Mouse (Mus musculus) forebrain, embryonic 10.5 days (tissue): ENCODE data around the gene Atp5f1. TPM values are rescaled to one million over a fixed set of nuclear protein-coding genes. Genes with fewer than 3 reads are reported as not detected.

Experiments
- DNase-seq: peaks from one replicate; pipeline ENCODE4 v3.0.0-alpha.2; 2017; ENCODE audit warnings: low spot score; ENCODE audit errors: extremely low spot score
- H3K27ac ChIP-seq: fragments of 300-500 bp; sonication (generic); 2 replicates; pipeline ENCODE4 v1.5.1; 2016; ENCODE audit warnings: mild to moderate bottlenecking
- H3K27me3 ChIP-seq: fragments of 300-500 bp; sonication (generic); 2 replicates; pipeline ENCODE4 v1.6.1; 2016; ENCODE audit warnings: mild to moderate bottlenecking; ENCODE audit not compliant: poor library complexity, severe bottlenecking
- H3K36me3 ChIP-seq: fragments of 300-500 bp; sonication (generic); replicated peaks from 2 replicates; pipeline ENCODE4 v1.6.1; 2016; ENCODE audit warnings: mild to moderate bottlenecking, moderate library complexity
- H3K4me1 ChIP-seq: fragments of 300-500 bp; sonication (generic); 2 replicates; pipeline ENCODE4 v1.6.1; 2016
- H3K4me3 ChIP-seq: fragments of 300-500 bp; sonication (generic); 2 replicates; pipeline ENCODE4 v1.5.1; 2016; ENCODE audit warnings: mild to moderate bottlenecking, moderate library complexity
- H3K9me3 ChIP-seq: fragments of 300-500 bp; sonication (generic); 2 replicates; pipeline ENCODE4 v1.6.1; 2016; ENCODE audit warnings: mild to moderate bottlenecking, moderate library complexity
- WGBS: fragments of 180-500 bp; shearing (Covaris S2); methylation state at CpG from one replicate; pipeline ENCODE4 v1.1.7; 2016; 5-methylcytosine and 5-hydroxymethylcytosine counted together
- polyA plus RNA-seq: library from polyadenylated mRNA; unstranded; fragments of >200 nt; fragmentation: Nextera tagmentation; extraction: Ambion mirVana; gene quantifications from 2 replicates; pipeline ENCODE4 v1.2.1, GENCODE M21; 2016

Gene Atp5f1
- polyA plus RNA-seq, 1 experiment from 2014 or later: 475 TPM

DNA sequence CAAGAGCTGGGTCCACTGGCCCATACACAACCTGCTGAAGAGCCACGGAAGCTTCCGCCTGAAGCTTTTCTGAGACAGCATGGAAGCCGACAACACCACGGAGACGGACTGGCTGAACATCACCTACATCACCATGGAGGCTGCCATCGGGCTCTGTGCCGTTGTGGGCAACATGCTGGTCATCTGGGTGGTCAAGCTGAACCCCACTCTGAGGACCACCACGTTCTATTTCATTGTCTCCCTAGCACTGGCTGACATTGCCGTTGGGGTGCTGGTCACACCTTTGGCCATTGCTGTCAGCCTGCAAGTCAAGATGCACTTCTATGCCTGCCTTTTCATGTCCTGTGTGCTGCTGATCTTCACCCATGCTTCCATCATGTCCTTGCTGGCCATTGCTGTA is 55.2 kb downstream of the Atp5f1 start:
- Histone ChIP-seq H3K36me3 (no peaks in the 10 kb centered on the region), H3K4me3 (no peak overlapping the region), H3K4me1 (0 out of 2 replicates have a peak, but pooled peaks cover 8% of the 10 kb centered on the region), H3K27me3 (no peaks in the 10 kb centered on the region), H3K27ac (no peak overlapping the region), H3K9me3 (no peaks in the 10 kb centered on the region)
- DNase-seq: no peak
- WGBS: 92% methylated on average over 9 of the region's 9 CpGs

DNA sequence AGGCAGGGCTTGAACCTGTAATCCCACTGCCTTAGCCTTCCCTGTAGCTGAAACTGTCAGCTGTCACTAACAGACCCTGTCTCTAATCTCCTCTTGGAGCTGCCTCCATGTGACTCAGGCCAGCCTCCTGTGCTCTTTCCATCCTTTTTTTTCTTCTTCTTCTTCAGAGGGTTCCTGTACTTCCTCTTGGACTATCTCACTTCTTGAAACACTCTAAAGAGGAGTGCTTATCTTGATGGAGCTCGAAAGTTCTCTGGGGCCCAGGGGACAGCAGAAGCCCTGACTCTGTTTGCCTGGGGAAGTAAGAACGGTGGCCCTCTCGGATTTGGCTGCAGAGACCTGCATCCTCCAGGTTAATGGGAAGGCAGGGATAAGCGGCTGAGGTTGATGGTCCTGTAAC is 55.7 kb downstream of the Atp5f1 start:
- 83% methylated on average over 4 of the region's 4 CpGs for WGBS
- Histone ChIP-seq H3K27ac (no peak overlapping the region), H3K4me1 (0 out of 2 replicates have a peak, but pooled peaks cover 12% of the 10 kb centered on the region), H3K36me3 (no peaks in the 10 kb centered on the region), H3K9me3 (no peaks in the 10 kb centered on the region), H3K27me3 (peaks cover 1% of the 10 kb centered on the region; the same call in 1 of the 2 replicates), H3K4me3 (no peak overlapping the region)
- DNase-seq: no peak

GRCm38 (mm10) chr3:105901468-105901867 is 58.4 kb downstream of the Atp5f1 start:
- no peak for DNase-seq

DNA sequence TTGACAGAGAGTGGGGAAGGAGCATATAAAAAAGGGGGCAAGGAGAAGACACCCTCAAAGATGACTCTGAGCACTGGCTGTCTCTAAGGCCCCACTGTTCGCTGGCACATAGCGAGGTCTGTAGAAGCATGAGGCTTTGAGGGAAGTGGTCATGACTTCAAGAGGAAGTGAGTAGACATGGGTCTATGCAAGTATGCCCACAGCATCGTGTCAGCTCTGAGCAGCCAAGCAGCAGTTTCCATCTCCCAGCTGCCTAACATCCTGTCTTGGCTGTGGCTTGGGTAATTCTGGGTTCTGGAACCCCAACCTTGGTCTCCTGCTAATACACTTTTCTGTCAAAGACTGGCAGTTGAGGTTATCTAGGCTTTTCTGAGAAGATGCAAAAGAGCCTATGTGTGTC is 59.2 kb downstream of the Atp5f1 start:
- 96% methylated on average over 3 of the region's 3 CpGs for WGBS
- DNase-seq: no peak

More at GRCm38 (mm10) chr3:105901468-105901867, 58.4 kb downstream of the Atp5f1 start:
- Histone ChIP-seq H3K4me3 (no peak overlapping the region), H3K36me3 (no peaks in the 10 kb centered on the region), H3K27me3 (peaks cover 6% of the 10 kb centered on the region; the same call in 1 of the 2 replicates), H3K27ac (no peak overlapping the region), H3K9me3 (no peaks in the 10 kb centered on the region), H3K4me1 (0 out of 2 replicates have a peak, but pooled peaks cover 5% of the 10 kb centered on the region)
- 75% methylated on average over 4 of the region's 4 CpGs for WGBS

DNA sequence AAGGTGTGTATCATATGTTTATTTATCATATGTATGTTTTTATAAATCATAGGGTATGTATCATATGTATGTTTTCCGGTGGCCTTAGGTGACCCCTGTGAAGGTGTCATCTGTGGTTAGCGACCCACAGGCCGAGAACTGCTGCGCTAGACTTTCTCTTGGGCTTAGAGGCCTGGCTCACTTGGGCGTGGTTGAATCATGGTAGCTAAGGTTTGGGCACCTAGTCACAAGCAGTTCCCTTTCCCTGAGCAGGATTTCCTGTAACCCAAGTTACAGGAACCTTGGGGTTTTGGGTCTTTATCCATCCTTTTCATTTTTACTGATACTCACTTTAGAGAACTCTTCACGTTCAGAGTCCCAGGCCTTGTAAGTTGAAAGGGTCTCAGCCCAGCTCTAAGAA is 59.6 kb downstream of the Atp5f1 start:
- 85% methylated on average over 6 of the region's 6 CpGs for WGBS
- H3K4me3 ChIP-seq: no peak overlapping the region
- H3K4me1 ChIP-seq: 0 out of 2 replicates have a peak, but pooled peaks cover 5% of the 10 kb centered on the region
- no peaks in the 10 kb centered on the region for H3K9me3 ChIP-seq
- no peaks in the 10 kb centered on the region for H3K36me3 ChIP-seq
- DNase-seq: no peak
- H3K27me3 ChIP-seq: peaks cover 6% of the 10 kb centered on the region; the same call in 1 of the 2 replicates
- no peak overlapping the region for H3K27ac ChIP-seq

More for the DNA sequence above, 59.2 kb downstream of the Atp5f1 start:
- 0 out of 2 replicates have a peak, but pooled peaks cover 5% of the 10 kb centered on the region for H3K4me1 ChIP-seq
- H3K9me3 ChIP-seq: no peaks in the 10 kb centered on the region
- peaks cover 6% of the 10 kb centered on the region; the same call in 1 of the 2 replicates for H3K27me3 ChIP-seq
- H3K36me3 ChIP-seq: no peaks in the 10 kb centered on the region
- no peak overlapping the region for H3K27ac ChIP-seq
- H3K4me3 ChIP-seq: no peak overlapping the region

GRCm38 (mm10) chr3:105899394-105900147 is 60.3 kb downstream of the Atp5f1 start:
- 45% methylated on average over 8 of the region's 8 CpGs for WGBS
- DNase-seq: peak; percentile 81
- no peak overlapping the region for H3K4me3 ChIP-seq
- H3K27ac ChIP-seq: no peak overlapping the region
- peaks cover 6% of the 10 kb centered on the region; the same call in 1 of the 2 replicates for H3K4me1 ChIP-seq
- no peaks in the 10 kb centered on the region for H3K36me3 ChIP-seq
- no peaks in the 10 kb centered on the region for H3K9me3 ChIP-seq
- H3K27me3 ChIP-seq: peaks cover 6% of the 10 kb centered on the region; the same call in 1 of the 2 replicates

DNA sequence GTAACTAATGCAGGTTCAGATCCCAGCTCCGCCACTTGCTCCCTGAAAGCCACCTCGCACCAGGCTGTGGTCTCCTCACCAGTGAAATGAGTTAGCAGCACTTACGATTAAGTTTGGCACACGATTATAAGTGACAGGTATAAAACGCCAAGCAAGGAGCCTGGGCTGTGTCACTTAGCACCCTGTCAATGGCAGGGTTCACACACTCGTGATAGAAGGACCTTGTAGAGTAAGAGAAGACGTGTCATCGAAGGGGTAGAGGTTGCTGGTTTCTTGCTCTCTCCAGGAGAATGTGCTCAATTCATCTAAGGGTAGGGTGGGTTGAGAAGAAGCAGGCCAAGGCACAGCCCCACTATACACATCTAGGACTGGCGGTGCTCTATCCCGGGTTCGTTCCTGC is 61.0 kb downstream of the Atp5f1 start:
- H3K4me1 ChIP-seq: peaks cover 13% of the 10 kb centered on the region; the same call in 1 of the 2 replicates
- H3K4me3 ChIP-seq: no peak overlapping the region
- DNase-seq: no peak
- WGBS: 91% methylated on average over 11 of the region's 11 CpGs
- H3K9me3 ChIP-seq: no peaks in the 10 kb centered on the region
- no peaks in the 10 kb centered on the region for H3K36me3 ChIP-seq
- H3K27me3 ChIP-seq: peaks cover 6% of the 10 kb centered on the region; the same call in 1 of the 2 replicates
- H3K27ac ChIP-seq: no peak overlapping the region

DNA sequence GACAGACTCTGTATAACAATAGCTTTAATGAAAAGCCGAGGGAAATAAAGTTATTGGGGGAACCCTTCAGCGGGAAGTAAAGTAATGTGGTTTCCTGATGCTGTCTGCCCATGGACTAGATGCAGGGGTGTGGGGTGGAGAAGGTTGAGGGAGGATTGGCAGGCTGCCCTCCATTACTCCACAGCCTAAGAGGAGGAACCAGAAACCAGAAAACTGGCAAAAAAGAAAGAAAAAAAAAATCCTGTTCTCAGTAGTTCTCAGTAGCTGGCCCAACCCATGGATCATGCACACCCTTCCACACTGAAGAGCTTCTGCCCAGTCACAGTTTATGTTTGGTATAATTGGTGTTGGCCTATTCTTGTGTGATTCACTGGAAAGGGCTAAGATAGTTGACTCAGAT is 61.6 kb downstream of the Atp5f1 start:
- H3K9me3 ChIP-seq: no peaks in the 10 kb centered on the region
- H3K27ac ChIP-seq: no peak overlapping the region
- H3K36me3 ChIP-seq: no peaks in the 10 kb centered on the region
- peaks cover 17% of the 10 kb centered on the region; the same call in 1 of the 2 replicates for H3K4me1 ChIP-seq
- DNase-seq: no peak
- no peak overlapping the region for H3K4me3 ChIP-seq
- peaks cover 6% of the 10 kb centered on the region; the same call in 1 of the 2 replicates for H3K27me3 ChIP-seq
- 83% methylated on average over 2 of the region's 2 CpGs for WGBS

DNA sequence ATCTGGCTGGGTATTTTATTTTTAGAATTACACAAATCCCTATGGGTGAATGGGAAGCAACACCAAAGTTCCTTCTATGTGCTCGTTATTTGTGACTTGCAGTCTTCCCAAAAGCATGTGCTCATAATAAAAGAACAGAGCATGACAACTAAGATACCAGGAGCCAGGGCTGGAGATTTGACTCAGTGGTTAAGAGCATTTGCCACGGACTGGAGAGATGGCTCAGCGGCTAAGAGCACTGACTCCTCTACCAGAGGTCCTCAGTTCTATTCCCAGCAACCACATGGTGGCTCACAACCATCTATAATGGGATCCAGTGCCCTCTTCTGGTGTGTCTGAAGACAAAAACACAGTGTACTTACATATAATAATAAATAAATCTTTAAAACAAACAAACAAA is 63.1 kb downstream of the Atp5f1 start:
- H3K27me3 ChIP-seq: peaks cover 6% of the 10 kb centered on the region; the same call in 1 of the 2 replicates
- DNase-seq: no peak
- no peaks in the 10 kb centered on the region for H3K36me3 ChIP-seq
- peaks cover 20% of the 10 kb centered on the region; the same call in 1 of the 2 replicates for H3K4me1 ChIP-seq
- no peaks in the 10 kb centered on the region for H3K9me3 ChIP-seq
- no peak overlapping the region for H3K27ac ChIP-seq
- 87% methylated on average over 3 of the region's 3 CpGs for WGBS
- H3K4me3 ChIP-seq: no peak overlapping the region

DNA sequence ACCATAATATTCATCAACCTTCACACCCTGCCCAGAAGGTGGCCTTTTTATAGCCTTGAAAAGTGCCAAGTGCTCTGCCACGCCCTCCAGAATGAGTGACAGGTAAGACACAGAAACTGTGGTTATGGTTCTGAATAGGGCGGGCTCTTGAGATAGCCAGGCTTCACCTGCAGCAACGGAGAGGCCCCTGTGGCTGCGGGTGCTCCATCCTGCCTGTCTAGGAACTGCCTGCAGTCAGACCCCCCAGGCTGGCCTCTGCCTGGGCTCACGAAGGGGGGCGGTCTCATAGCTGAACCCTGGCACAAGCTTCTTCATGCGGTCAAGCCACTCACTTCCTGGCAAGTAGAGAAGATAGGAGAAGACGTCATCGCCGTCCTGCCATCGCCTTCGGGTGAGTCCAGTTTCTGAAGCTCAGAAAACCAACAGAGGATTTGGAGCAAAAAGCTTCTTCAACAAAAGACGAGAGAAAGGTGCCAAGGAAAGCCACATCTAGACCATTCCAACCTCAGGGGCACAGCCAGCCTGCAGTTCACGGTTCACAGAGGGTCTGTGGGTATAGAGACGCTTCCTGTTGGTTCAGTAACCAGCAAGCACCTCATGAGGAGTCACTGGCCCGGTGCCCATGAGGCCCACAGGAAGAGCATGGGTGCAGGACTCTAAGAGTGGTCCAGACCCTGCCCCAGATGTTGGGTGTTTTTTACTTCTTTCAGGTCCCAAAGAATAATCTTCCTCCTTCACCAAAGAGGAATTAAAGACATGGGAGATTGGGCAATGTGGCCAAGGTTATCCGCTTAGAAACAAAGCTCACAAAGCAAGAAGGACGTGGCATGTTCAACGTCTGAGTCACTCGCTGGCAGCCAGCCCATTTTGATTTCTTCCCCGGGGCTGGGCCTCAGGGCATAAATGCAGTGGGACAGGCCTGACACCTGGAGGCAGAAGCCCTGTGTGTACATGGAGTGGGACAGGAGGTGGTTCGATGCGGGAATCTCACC is 65.0 kb downstream of the Atp5f1 start:
- H3K27me3 ChIP-seq: peaks cover 6% of the 10 kb centered on the region; the same call in 1 of the 2 replicates
- DNase-seq: no peak
- no peaks in the 10 kb centered on the region for H3K9me3 ChIP-seq
- H3K4me1 ChIP-seq: peaks cover 20% of the 10 kb centered on the region; the same call in 1 of the 2 replicates
- H3K36me3 ChIP-seq: no peaks in the 10 kb centered on the region
- 89% methylated on average over 23 of the region's 23 CpGs for WGBS
- H3K4me3 ChIP-seq: no peak overlapping the region
- H3K27ac ChIP-seq: no peak overlapping the region

DNA sequence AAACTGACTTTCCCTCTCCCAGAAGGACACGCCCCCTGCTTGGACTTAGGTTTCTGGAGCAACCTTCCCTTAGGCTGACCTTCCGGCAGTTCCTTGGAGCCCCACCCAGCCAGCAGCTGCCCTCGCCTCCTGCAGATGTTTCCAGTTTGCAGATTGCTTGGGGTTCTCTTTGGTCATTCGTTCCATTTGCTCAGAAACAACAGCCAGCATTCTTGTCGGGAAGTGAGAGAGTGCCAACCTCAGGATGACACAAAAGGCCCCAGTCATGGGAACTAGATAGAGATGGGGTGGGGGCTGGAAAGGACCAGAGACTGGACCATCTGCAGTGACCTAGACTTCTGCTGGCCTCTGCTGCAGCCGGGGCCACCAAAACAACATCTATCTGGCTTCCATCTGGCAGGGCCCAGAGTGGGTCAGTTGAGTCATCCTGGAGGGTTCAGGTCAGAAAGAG is 65.9 kb downstream of the Atp5f1 start:
- 0 out of 2 replicates have a peak overlapping the region, but pooled peaks have one; percentile 51 for H3K27ac ChIP-seq
- 63% methylated on average over 6 of the region's 6 CpGs for WGBS
- no peaks in the 10 kb centered on the region for H3K9me3 ChIP-seq
- peaks cover 2% of the 10 kb centered on the region; the same call in 1 of the 2 replicates for H3K27me3 ChIP-seq
- H3K4me3 ChIP-seq: no peak overlapping the region
- peaks cover 15% of the 10 kb centered on the region; the same call in 1 of the 2 replicates for H3K4me1 ChIP-seq
- no peak for DNase-seq
- H3K36me3 ChIP-seq: no peaks in the 10 kb centered on the region
